Mouse (Mus musculus): Measurements from ENCODE around the gene Cideb.

DNA sequence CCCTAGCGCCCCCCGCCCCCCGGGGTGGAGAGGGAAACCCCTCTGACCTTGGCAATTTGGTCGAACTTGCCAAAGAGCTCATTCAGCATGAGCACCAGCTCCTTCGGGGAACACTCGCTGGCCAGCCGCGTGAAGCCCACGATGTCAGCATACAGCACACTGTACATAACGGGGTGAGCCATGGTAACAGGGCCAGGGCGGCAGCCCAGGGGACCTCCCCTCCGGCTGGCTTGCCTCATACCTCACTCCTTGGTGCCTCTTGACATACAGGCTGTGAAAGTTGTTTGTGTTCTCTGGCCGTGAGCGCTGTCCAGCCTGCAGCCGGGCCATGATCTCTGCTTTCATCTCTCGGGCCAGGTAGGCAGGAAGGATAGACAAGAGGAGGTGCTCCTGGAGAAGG, 21.4 kb upstream of the Cideb start:
- no peak for TF ChIP-seq POLR2A (IDR thresholded peaks at IDR 0.05; ENCODE audit: borderline replicate concordance, extremely low read depth, insufficient read depth, insufficient read length, poor library complexity, severe bottlenecking)
- TF ChIP-seq CTCF (IDR thresholded peaks at IDR 0.05; ENCODE audit: borderline replicate concordance, extremely low read depth, insufficient read depth, insufficient read length): no peak
